Mouse (Mus musculus) MN1 (cell line): Measurements from ENCODE around the gene Ints11.
A peak's percentile ranks its signal among the peaks of the same experiment; 100 is the strongest.

Experiments
- DNase-seq: peaks from one replicate; pipeline ENCODE4 v3.0.0-alpha.2; 2016; ENCODE audit warnings: low spot score

Ints11 gene

GRCm38 (mm10) chr4:155892438-155893211, 23.3 kb downstream of the Ints11 start:
- peak; percentile 59 for DNase-seq

GRCm38 (mm10) chr4:155893212-155893690, 23.9 kb downstream of the Ints11 start:
- no peak for DNase-seq

GRCm38 (mm10) chr4:155894311-155894881, 25.1 kb downstream of the Ints11 start:
- peak; percentile 74 for DNase-seq

- peak; percentile 78 for DNase-seq
Observed at GRCm38 (mm10) chr4:155895216-155895615, 25.9 kb downstream of the Ints11 start.

- DNase-seq = no peak
Observed at GRCm38 (mm10) chr4:155895826-155896225, 26.5 kb downstream of the Ints11 start.

GRCm38 (mm10) chr4:155896461-155896860, 27.1 kb downstream of the Ints11 start:
- DNase-seq = no peak

- peak; percentile 36 for DNase-seq
Observed at GRCm38 (mm10) chr4:155898318-155898717, 29.0 kb downstream of the Ints11 start.

- no peak for DNase-seq
Observed at GRCm38 (mm10) chr4:155899355-155899754, 30.0 kb downstream of the Ints11 start.

GRCm38 (mm10) chr4:155901205-155901604, 31.9 kb downstream of the Ints11 start:
- peak; percentile 77 for DNase-seq

GRCm38 (mm10) chr4:155903246-155903645, 33.9 kb downstream of the Ints11 start:
- no peak for DNase-seq

- DNase-seq = no peak
Observed at GRCm38 (mm10) chr4:155904318-155905102, 35.2 kb downstream of the Ints11 start.

- DNase-seq = no peak
Observed at GRCm38 (mm10) chr4:155905634-155906033, 36.3 kb downstream of the Ints11 start.

- no peak for DNase-seq
Observed at GRCm38 (mm10) chr4:155906125-155906524, 36.8 kb downstream of the Ints11 start.

- DNase-seq = no peak
Observed at GRCm38 (mm10) chr4:155907003-155907402, 37.7 kb downstream of the Ints11 start.

GRCm38 (mm10) chr4:155908281-155908680, 38.9 kb downstream of the Ints11 start:
- DNase-seq = no peak

- DNase-seq = no peak
Observed at GRCm38 (mm10) chr4:155908751-155909150, 39.4 kb downstream of the Ints11 start.

- DNase-seq = no peak
Observed at GRCm38 (mm10) chr4:155932031-155932430, 62.7 kb downstream of the Ints11 start.
